Mouse (Mus musculus): ENCODE data around the gene Gm14322.
"Not testable (repeated sequence)": the region's sequence is repeated elsewhere in the genome, so short reads cannot be mapped to it uniquely, and the experiment has no call there.

Gene Gm14322

DNA sequence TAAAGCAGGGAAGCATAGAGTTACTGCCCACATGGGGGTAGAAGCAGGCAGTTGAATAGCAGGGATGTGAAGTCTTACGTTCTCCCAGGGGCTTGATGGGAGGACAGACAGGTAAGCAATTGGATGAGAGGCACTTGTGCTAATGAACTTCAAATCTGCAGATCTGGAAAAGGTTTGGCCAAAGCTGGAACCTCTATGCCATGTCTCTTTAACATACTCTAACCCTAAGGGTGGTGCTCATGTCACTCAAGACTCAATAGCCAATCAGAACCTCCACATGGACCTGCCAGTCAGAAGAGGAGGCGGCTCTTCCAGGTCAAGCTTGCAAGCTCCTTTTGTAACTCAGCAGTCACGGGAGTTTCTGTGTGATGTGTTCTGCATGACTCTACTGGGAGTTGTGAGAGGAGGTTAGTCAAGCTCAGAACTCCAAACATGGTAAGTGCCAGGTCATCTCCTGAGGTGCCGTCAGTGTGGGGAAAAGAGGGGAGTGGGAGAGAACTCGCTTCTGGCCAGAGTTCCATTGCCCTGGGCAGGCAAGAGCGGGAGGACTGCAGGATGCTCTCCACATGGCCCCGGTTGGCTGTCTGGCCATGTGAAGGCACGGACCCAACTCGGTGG is at the start of gene Gm14322:
Gm14322 (plus strand) TSS at position 348 of the 618 bp plus-strand sequence.
- DNase-seq: peak; percentile 25 to 47

DNA sequence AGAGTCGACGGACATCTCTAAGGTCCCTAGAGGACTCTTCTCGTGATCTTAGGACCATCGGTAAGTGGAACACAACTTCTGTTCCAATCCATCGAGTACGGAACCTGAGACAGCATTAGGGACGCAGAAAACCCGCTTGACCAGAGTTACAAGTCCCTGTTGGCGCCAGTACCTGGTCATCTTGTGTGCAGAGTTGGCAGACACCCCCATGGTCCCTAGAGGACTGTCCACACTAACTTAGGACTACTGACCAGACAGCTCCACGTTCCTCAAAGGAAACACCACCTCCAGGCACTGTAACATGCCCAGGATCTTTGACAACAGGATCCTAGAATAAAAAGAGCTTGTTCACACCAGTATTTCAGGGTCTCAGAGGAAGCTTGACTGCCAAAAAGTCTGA is 17.6 kb upstream of the Gm14322 start:
- not testable (repeated sequence) for DNase-seq

DNA sequence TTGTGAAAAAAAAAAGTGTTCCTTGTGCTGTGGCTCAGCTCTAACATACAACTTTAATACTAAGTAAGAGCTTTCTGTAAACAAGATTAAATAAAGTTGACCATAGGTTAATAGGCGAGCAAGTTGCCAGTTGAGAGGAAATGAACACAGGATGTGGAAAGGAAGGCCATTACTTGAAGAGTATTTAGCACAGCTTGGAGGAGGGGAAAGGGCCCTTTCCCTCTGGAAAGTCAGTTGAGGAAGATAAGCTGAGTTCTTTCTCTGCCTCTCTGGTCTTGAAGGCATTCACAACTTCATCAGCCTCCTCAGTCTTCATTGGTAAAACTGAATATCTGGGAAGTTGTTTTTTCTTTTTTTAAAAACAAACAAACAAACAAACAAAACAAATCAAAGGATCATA is 28.3 kb downstream of the Gm14322 start:
- not testable (repeated sequence) for DNase-seq

DNA sequence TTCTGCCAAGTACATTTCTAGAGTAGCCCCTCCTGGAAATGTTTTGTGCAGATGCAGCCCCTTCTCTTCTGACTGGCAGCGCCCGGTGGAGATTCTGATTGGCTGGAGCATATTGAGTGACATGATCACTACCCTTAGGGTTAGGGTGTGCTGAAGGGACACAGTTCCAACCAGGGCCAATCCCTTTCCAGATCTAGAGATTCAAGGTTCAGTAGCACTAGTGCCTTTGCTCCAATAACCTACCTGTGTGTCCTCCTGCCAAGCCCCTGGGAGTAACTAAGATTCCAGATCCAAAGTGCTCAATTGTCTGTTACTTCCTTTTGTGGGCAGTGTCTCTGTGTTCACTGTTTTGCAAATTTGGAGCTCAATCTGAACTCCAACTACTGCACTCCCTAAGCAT is 47.1 kb downstream of the Gm14322 start:
- DNase-seq: not testable (repeated sequence)
